ENCODE assay signal across 9 mouse cellular contexts in the genomic region with DNA sequence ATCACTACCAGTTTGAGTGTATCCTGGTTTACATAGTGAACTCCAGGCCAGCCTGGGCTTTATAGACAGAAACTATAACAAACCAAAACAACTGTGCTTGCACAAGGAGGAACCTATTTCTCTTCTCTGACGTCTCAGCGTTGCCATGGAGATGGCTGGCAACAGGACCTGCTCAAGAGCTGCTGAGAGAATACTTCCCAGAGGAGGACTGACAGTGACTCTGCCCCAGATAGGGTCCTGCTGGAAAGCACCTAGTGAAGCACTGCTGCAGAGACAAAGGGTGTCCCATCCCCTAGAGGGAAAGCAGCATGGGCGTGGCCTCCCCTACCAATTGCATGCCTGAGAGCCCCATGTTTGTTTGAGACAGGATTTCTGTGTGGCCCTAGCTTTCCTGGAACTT. TPM values are rescaled to one million over a fixed set of nuclear protein-coding genes. Genes with fewer than 3 reads are reported as not detected.
DNase-seq lines count a peak whose midpoint lies in the region; ATAC-seq and TF ChIP-seq lines count a peak whose summit lies in the region.
"Had no signal": no experiment of that assay in that cellular context is flagged by ENCODE, and none has a peak within 500 bp of the region (broad histone marks: within the 10 kb centered on the region; RNA-seq: fewer than 3 reads in every experiment).

No protein-coding gene starts in this region.

- no peaks in the 10 kb centered on the region for H3K79me2 ChIP-seq in CH12.LX (replicated peaks; ENCODE audit: control insufficient read depth, extremely low read depth, insufficient read depth, poor library complexity, severe bottlenecking)

- H3K27ac ChIP-seq in CH12.LX (ENCODE audit: insufficient read depth, low read depth) = no peak overlapping the region
- no peak overlapping the region for H3K27ac ChIP-seq in hindbrain, embryonic 13.5 days
- H3K27ac ChIP-seq: limb, embryonic 12.5 days had no signal

- no peak for TF ChIP-seq CTCF in CH12.LX (conservative IDR thresholded peaks at IDR 0.05 in 1 of 2, IDR thresholded peaks at IDR 0.05 in 1 of 2; ENCODE audit: low read depth in 2 of 2, low read length in 2 of 2)

- in situ Hi-C loops in CH12.LX (cut with MboI; ENCODE audit: low pct_ligation_motif_present, low pct_unique_long_range_greater_than_20kb, low sequenced_read_pairs) = no loop called here

- no peak for TF ChIP-seq EP300 in CH12.LX (IDR thresholded peaks at IDR 0.05; ENCODE audit: low read length)

- H3K9me3 ChIP-seq in CH12.LX (replicated peaks; ENCODE audit: low read length) = no peaks in the 10 kb centered on the region
- H3K9me3 ChIP-seq in hindbrain, embryonic 13.5 days = no peaks in the 10 kb centered on the region
- H3K9me3 ChIP-seq: limb, embryonic 12.5 days had no signal

- DNase-seq in kidney, postnatal 14 days = peak; percentile 54
- DNase-seq in kidney, adult 18-20 months = no peak
- peak; percentile 54 for DNase-seq in CH12.LX (ENCODE audit: extremely low read depth)
- DNase-seq in adrenal gland, adult 8-10 months = peak; percentile 76
- DNase-seq in lung, postnatal 4 days = peak; percentile 75 to 77
- DNase-seq in testis, postnatal 14 days (ENCODE audit: low spot score) = no peak

- H3K4me3 ChIP-seq in CH12.LX (replicated peaks in 1 of 3; ENCODE audit: low read depth in 2 of 3, low read length in 2 of 3, poor library complexity in 1 of 3) = no peak overlapping the region
- H3K4me3 ChIP-seq in hindbrain, embryonic 13.5 days = no peak overlapping the region
- H3K4me3 ChIP-seq: limb, embryonic 12.5 days had no signal

- dilution Hi-C loops in CH12.LX (cut with MboI; ENCODE audit: extremely low pct_ligation_motif_present, extremely low pct_unique_long_range_greater_than_20kb, low sequenced_read_pairs) = no loop called here

- peaks cover 9 to 53% of the 10 kb centered on the region in 2 experiments; a peak in 3 of 4 replicates for H3K4me1 ChIP-seq in CH12.LX (ENCODE audit: control insufficient read depth in 1 of 2, insufficient read depth in 2 of 2)
- H3K4me1 ChIP-seq in hindbrain, embryonic 13.5 days (replicated peaks) = peaks cover 17% of the 10 kb centered on the region

- no peak for TF ChIP-seq POLR2A in CH12.LX (IDR thresholded peaks at IDR 0.05; ENCODE audit: low read depth, low read length)

- 42% methylated on average over 3 of the region's 3 CpGs for WGBS in hindbrain, embryonic 13.5 days

- H3K4me2 ChIP-seq in CH12.LX (ENCODE audit: insufficient read depth, low read depth, poor library complexity, severe bottlenecking) = no peak overlapping the region
- no peak overlapping the region for H3K4me2 ChIP-seq in hindbrain, embryonic 13.5 days
- H3K4me2 ChIP-seq: limb, embryonic 12.5 days had no signal

- H3K27me3 ChIP-seq in CH12.LX (replicated peaks) = no peaks in the 10 kb centered on the region
- H3K27me3 ChIP-seq in hindbrain, embryonic 13.5 days = no peaks in the 10 kb centered on the region
- H3K27me3 ChIP-seq: limb, embryonic 12.5 days had no signal

- ATAC-seq in hindbrain, embryonic 13.5 days (ENCODE audit: low FRiP score) = no peak
- ATAC-seq in erythroblast, adult 5-6 weeks (replicated peaks; ENCODE audit: low FRiP score, poor library complexity, severe bottlenecking) = no peak

- TF ChIP-seq RAD21 in CH12.LX (IDR thresholded peaks at IDR 0.05; ENCODE audit: low read depth, low read length) = no peak

- no peak overlapping the region for H3K9ac ChIP-seq in CH12.LX (ENCODE audit: insufficient read depth, low read depth)
- H3K9ac ChIP-seq in hindbrain, embryonic 13.5 days = peak overlapping the region; percentile 30; the same call in 1 of the 2 replicates
- H3K9ac ChIP-seq: limb, embryonic 12.5 days had no signal

- H3K36me3 ChIP-seq in CH12.LX (replicated peaks in 1 of 2; ENCODE audit: control insufficient read depth in 1 of 2, insufficient read depth in 1 of 2, low read length in 1 of 2) = peaks cover 63 to 90% of the 10 kb centered on the region in 2 experiments
- H3K36me3 ChIP-seq in hindbrain, embryonic 13.5 days = no peaks in the 10 kb centered on the region
- H3K36me3 ChIP-seq: limb, embryonic 12.5 days had no signal

TF ChIP-seq in CH12.LX, 34 proteins besides CTCF, POLR2A, EP300 and RAD21:
- no peak for TF ChIP-seq POLR2AphosphoS2 (IDR thresholded peaks at IDR 0.05; ENCODE audit: low read depth, low read length)
- no peak for TF ChIP-seq USF1 (IDR thresholded peaks at IDR 0.05; ENCODE audit: low read depth, low read length)
- TF ChIP-seq CHD1 (IDR thresholded peaks at IDR 0.05; ENCODE audit: low read depth, low read length) = no peak
- TF ChIP-seq SIN3A (IDR thresholded peaks at IDR 0.05; ENCODE audit: low read length) = no peak
- TF ChIP-seq NRF1 (IDR thresholded peaks at IDR 0.05; ENCODE audit: low read depth, low read length) = no peak
- TF ChIP-seq SMC3 (IDR thresholded peaks at IDR 0.05; ENCODE audit: low read depth, low read length) = no peak
- no peak for TF ChIP-seq TCF12 (IDR thresholded peaks at IDR 0.05; ENCODE audit: low read depth, low read length)
- TF ChIP-seq BHLHE40 (IDR thresholded peaks at IDR 0.05; ENCODE audit: low read depth, low read length) = no peak
- no peak for TF ChIP-seq MAX (IDR thresholded peaks at IDR 0.05; ENCODE audit: low read length)
- TF ChIP-seq NELFE (IDR thresholded peaks at IDR 0.05; ENCODE audit: low read depth, low read length) = no peak

RNA-seq across cellular contexts. Expression of a gene that starts 6.6 kb away (rescaled TPM):
- 3.4 and 4.0 TPM in 2 replicates for total RNA-seq in CH12.LX (2012; rRNA removed)
- total RNA-seq in CH12.LX (2014; rRNA removed) = 1.7 and 1.8 TPM in 2 replicates
- polyA plus RNA-seq in CH12.LX (2012; ENCODE audit: insufficient read length, low read depth) = 3.8 and 4.4 TPM in 2 replicates
- 1 to 10 TPM; 3.6 to 6.8 (median 5.2) TPM for total RNA-seq in adrenal gland, adult 8-10 months (2022)
- polyA plus RNA-seq in hindbrain, embryonic 13.5 days (2015; fragmentation: Nextera tagmentation; extraction: Ambion mirVana) = 5.1 and 5.6 TPM in 2 replicates
- total RNA-seq in erythroblast, adult 5-6 weeks (2015; ENCODE audit: low replicate concordance) = 0.84 and 6.5 TPM in 2 replicates
- 0.60 and 0.70 TPM in 2 replicates for total RNA-seq in erythroblast, adult 5-6 weeks (2017; ENCODE audit: low replicate concordance)

RNA-seq across cellular contexts. Expression of a gene that starts 9.2 kb away (rescaled TPM):
- total RNA-seq in CH12.LX (2012; rRNA removed) (46.3 and 57.8 TPM in 2 replicates), CH12.LX (2014; rRNA removed) (43.5 and 51.5 TPM in 2 replicates)
- 57.4 and 58.5 TPM in 2 replicates for polyA plus RNA-seq in CH12.LX (2012; ENCODE audit: insufficient read length, low read depth)
- total RNA-seq in adrenal gland, adult 8-10 months (2022) = 1 to 10 TPM; 1.6 to 2.8 (median 1.9) TPM
- 0.88 and 1.1 TPM in 2 replicates for polyA plus RNA-seq in hindbrain, embryonic 13.5 days (2015; fragmentation: Nextera tagmentation; extraction: Ambion mirVana)
- total RNA-seq in erythroblast, adult 5-6 weeks (2015; ENCODE audit: low replicate concordance) = 8.8 and 25.7 TPM in 2 replicates
- 5.8 and 11.3 TPM in 2 replicates for total RNA-seq in erythroblast, adult 5-6 weeks (2017; ENCODE audit: low replicate concordance)

RNA-seq across cellular contexts. Expression of a gene that starts 10.0 kb away (rescaled TPM):
- total RNA-seq in CH12.LX (2012; rRNA removed) = 502 and 585 TPM in 2 replicates
- total RNA-seq in CH12.LX (2014; rRNA removed) = 635 and 651 TPM in 2 replicates
- 383 and 389 TPM in 2 replicates for polyA plus RNA-seq in CH12.LX (2012; ENCODE audit: insufficient read length, low read depth)
- 100 to 1,000 TPM; 371 to 396 (median 387) TPM for total RNA-seq in adrenal gland, adult 8-10 months (2022)
- polyA plus RNA-seq in hindbrain, embryonic 13.5 days (2015; fragmentation: Nextera tagmentation; extraction: Ambion mirVana) = 609 and 611 TPM in 2 replicates
- 100 and 139 TPM in 2 replicates for total RNA-seq in erythroblast, adult 5-6 weeks (2015; ENCODE audit: low replicate concordance)
- total RNA-seq in erythroblast, adult 5-6 weeks (2017; ENCODE audit: low replicate concordance) = 131 and 151 TPM in 2 replicates

RNA-seq across cellular contexts. Expression of a gene that starts 18.7 kb away (rescaled TPM):
- total RNA-seq in CH12.LX (2012; rRNA removed) (20.7 and 25.3 TPM in 2 replicates), CH12.LX (2014; rRNA removed) (9.7 and 12.0 TPM in 2 replicates)
- polyA plus RNA-seq in CH12.LX (2012; ENCODE audit: insufficient read length, low read depth) = 26.6 and 27.2 TPM in 2 replicates
- total RNA-seq in adrenal gland, adult 8-10 months (2022) = 10 to 100 TPM; 29.2 to 53.0 (median 46.7) TPM
- 61.6 and 64.3 TPM in 2 replicates for polyA plus RNA-seq in hindbrain, embryonic 13.5 days (2015; fragmentation: Nextera tagmentation; extraction: Ambion mirVana)
- 7.1 and 25.3 TPM in 2 replicates for total RNA-seq in erythroblast, adult 5-6 weeks (2015; ENCODE audit: low replicate concordance)
- total RNA-seq in erythroblast, adult 5-6 weeks (2017; ENCODE audit: low replicate concordance) = 23.9 and 27.2 TPM in 2 replicates

RNA-seq across cellular contexts. Expression of a gene that starts 19.6 kb away (rescaled TPM):
- total RNA-seq in CH12.LX (2012; rRNA removed) (20.5 and 22.4 TPM in 2 replicates), CH12.LX (2014; rRNA removed) (11.5 and 14.3 TPM in 2 replicates)
- polyA plus RNA-seq in CH12.LX (2012; ENCODE audit: insufficient read length, low read depth) = 20.0 and 21.7 TPM in 2 replicates
- total RNA-seq in adrenal gland, adult 8-10 months (2022) = 10 to 100 TPM in 3 of 4 experiments, 1 to 10 TPM in 1; 8.7 to 14.3 (median 11.9) TPM
- polyA plus RNA-seq in hindbrain, embryonic 13.5 days (2015; fragmentation: Nextera tagmentation; extraction: Ambion mirVana) = 20.4 and 24.6 TPM in 2 replicates
- total RNA-seq in erythroblast, adult 5-6 weeks (2015; ENCODE audit: low replicate concordance) = 12.7 and 23.2 TPM in 2 replicates
- total RNA-seq in erythroblast, adult 5-6 weeks (2017; ENCODE audit: low replicate concordance) = 9.1 and 15.7 TPM in 2 replicates

Comparison
In these comparisons a context has a peak if more than half of its experiments do, and no peak if none do; other contexts are left out.
1. DNase-seq: peak in kidney, postnatal 14 days (single experiment), CH12.LX (single experiment), adrenal gland, adult 8-10 months (single experiment) and lung, postnatal 4 days (2 of 2); none in kidney, adult 18-20 months (single experiment) and testis, postnatal 14 days (single experiment).